Mouse (Mus musculus): ENCODE data around the gene Ddx17.

Gene Ddx17

DNA sequence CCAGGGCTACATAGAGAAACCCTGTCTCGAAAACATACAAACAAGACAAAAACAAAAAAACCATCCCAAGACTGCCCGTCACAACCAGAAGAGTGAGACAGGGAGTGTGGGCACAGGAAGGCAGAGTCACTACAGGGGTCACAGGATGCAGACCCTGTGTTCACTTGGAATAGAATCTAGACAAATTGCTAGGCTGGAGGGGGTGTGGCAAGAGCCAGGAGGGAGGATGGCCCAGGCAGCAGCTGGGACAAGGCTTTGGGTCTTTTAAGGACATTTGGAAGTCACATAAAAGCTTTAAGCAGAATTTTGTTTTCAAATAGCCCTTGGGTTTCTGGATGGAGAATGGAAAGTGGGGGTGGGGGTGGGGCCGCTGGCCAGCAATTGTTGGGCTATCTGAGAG, 28.0 kb downstream of the Ddx17 start:
- DNase-seq (ENCODE audit: low spot score in 2 of 2) = no peak

DNA sequence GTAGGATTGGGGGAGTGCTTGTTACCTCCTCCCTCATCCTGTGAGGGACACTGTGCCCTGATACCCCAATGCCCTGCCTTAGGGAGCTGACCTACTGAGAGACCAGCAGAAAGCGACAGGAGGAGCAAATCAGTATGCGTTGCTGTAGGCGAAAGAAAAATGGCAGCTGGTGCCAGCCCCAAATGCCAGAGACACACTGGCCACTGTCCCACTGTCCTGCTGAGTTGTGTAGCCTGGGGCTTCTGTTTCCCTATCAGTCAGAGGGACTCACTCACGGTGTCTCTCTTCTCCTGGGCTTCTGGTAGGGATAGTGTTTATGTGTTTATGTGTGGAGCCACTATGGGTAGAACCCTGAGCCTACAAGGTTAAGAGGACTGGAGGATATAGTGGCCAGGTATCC, 28.8 kb downstream of the Ddx17 start:
- no peak for DNase-seq (ENCODE audit: low spot score in 2 of 2)

DNA sequence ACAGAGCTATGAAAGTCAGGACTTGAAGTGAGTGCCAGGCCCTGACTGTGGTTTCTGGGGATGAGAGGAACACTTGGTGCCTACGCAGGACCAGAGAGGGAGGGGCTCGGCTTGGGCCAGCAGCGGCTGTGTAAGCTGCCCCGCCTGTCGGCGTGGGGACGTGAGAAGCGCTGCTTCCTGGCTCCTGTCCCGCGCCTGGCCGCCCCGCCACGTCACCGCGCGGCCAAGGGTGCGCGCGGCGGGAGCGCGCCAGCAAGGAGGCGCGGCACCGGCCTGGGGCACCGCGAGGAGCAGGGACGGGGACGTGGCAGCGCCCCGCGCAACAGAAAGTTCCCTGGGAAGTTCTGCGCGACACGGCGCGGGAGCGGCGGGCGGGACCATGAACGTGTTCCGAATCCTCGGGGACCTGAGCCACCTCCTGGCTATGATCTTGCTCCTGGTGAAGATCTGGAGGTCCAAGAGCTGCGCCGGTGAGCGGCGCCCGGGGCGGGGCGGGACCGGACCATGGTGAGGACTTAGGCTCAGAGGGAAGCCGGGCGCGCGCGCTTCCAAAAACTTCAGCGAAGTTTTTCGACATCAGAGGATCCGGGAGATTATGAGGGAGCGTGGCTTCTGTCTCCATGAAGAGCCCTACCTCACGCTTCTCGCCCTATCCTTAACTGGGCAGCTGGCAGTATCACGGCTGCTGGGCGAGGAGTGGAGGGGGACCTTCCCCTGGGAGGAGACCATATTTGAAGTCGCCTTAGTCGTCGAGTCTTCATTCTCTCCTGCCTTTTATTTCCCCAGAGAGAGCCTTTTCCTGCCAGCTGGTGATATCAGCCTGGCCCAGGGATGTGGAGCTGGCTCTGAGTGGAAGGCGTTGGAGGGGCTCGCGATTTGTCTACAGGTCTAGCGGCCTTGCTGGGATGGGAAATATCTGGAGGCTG, 30.1 kb downstream of the Ddx17 start, which contains the start of gene Kdelr3:
Kdelr3 (plus strand) TSS at position 241 of the 926 bp plus-strand sequence.
- DNase-seq (ENCODE audit: low spot score in 2 of 2) = no peak

DNA sequence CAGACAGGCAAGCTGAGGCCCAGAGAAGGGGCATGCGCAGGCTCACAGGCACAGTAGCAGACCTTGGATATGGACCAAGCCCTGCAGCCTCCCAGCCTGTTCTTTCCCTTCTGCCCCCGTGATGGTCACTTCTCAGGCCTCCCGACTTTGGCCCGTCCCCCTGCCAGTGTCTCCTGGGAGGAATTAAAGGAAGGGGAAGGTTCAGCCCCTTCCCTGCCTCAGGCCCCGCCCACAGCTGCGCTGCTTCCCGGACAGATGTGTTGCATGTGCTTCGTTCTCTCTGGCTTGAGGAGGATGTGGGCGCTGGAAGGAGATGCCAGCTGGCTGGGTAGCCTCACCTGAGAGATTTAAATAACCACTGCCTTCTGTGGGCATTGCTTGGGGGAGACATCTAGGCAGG, 32.6 kb downstream of the Ddx17 start:
- no peak for DNase-seq (ENCODE audit: low spot score in 2 of 2)

DNA sequence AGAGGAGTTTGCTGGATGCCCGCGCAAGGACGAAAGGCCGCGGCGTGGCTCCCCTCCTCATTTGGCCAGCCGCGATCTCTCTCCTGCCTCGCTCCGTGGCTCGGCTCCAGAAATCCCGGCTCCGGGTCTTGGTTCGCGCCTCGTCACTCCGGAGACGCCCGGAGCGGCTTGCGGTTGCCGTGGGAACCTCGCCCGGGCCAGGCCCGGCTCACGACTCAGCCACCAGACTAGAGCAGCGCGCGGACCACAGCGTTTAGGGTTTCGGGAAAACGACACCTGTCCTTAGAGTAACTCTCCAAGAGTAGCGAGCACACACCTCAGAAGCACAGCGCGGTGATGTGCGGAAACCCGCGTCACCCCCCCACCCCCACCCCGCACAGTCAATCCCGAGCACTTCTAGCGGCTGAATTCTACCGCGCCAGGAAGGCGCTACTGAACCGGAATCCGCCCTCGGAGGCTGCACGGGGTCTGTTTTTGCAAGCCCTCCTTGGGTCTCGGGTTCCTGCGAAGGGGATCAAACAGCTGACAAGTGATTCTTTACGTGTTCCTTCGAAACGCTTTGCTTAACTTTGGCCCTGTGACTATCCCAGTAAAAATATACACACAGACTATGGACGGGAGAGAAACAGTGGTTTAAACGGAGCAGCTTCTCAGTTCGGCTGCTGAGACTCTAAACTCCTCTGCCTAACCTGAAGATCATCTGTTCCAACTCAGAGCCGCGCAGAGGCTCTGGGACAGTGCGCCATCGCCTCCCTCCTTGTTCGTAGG, 34.8 kb downstream of the Ddx17 start:
- DNase-seq (ENCODE audit: low spot score in 2 of 2) = peak; percentile 73 to 90

DNA sequence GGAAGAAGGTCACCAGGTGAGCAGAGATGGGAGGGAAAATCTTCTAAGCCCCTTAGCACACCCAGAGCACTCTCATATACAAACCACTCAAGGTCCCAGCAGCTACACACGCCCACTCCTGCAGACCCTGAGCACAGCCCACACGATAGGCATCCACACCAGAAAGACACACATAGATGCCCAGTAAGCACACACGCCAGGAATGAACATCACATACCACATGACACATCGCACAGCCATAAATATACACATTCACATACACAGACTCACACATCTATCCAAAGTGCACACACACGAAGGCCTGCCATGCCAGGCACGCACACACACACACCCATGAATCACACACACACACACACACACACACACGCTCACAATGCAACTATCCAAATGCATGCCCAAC, 36.1 kb downstream of the Ddx17 start:
- no peak for DNase-seq (ENCODE audit: low spot score in 2 of 2)

DNA sequence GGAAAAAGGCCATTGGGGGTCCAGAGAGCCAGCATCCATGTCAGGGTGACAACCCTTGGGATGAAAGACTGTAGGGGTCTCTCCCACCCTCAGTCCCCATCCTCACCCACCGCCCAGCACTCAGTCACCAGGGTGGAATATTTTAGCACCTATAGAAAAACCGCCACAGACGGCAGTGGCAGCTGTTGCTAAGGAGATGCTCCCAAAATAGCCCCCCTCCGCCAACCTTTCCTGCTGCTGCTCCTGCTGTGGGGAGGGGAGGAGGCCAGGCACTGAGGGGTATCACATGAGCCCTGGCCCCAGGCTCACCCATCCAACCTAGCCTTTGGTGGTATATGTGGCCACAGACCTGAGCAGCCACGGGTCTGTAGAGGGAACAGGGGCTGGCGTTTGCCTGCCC, 36.5 kb downstream of the Ddx17 start:
- no peak for DNase-seq (ENCODE audit: low spot score in 2 of 2)

DNA sequence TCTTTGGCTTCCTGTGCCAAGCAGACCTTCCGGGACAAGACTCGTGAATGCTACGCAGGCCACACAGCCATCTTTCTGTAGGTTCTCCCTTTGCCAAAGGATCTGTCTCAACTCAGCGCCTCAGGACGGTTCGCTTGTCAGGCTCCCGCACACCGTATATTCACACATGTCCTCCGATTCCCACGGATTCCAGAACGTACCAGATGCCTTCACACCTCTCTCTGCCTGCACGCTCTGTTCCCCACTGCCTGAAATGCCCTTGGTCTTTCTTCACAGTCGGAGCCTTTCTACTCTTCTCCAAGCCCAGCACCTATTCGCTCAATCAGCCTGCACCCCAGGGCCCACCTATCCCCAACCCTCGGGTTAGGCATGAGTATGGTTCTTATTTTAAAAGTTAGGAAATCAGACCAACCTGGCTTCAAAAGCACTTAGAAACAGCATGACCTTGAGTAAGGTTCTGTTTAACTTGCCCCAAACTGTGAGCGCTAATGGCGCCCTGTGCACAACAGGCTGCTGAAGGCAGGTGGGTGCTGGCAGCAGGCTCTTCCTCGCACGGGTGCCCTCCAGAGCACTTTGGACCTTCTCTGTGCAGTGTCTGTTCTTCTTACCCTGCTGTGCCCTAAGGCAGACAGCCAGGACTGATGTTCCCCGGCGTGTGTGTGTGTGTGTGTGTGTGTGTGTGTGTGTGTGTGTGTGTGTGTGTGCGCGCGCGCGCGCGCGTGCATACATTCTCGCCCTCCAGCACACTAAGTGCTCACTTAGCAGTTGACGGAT, 39.3 kb downstream of the Ddx17 start:
- DNase-seq (ENCODE audit: low spot score in 2 of 2) = no peak

DNA sequence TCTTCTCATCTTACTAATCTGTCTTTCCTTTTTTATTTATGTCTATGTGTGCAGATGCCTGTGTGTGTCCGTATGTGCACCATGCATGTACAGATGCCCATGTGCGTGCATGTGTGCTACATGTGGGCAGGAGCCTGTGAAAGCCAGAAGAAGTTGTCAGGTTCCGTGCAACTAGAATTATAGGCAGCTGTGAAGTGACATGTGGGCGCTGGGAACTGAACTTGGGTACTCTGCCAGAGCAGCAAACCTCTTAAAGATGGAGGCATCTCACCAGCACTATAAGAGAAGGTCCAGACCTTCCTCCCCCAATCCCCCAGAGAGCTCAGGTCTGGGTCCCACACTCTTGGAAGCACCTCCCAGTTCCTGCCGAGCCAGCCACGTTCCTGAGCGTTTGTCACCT, 40.1 kb downstream of the Ddx17 start:
- no peak for DNase-seq (ENCODE audit: low spot score in 2 of 2)

DNA sequence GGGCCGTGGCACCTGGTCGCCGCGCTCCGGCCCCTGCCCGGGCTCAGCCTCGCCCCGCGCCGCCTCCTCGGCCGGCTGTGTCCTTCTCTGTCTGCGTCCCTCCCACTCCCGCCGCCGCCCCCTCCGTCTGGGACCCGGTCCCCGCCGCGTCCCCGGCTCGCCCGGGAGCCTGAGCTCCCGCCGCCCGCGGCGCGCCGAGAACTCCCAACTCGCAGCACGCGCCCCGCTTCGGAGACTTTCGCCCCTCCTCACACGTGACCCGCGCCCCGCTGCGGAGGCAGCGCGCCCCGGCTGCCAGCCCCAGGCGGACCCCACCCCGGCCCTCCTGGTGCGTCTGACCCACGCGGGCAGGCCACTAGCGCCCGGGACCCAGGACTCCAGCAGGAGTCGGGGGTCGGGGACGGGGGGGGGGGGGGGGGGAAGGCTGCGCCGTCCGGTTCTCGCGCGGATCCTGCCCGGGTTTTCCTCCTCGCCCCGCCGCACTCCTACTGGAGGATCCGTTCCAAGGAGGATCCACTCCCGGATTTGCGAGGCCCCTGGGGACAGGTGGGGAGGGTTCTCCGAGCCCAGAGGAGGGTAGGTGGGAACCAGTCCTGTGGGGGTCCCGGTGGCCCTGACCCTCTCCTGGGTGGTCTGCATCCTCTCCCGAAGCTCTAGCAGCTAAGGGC, 40.8 kb downstream of the Ddx17 start:
- peak in 1 of 2 experiments; percentile 76 for DNase-seq (ENCODE audit: low spot score in 2 of 2)

DNA sequence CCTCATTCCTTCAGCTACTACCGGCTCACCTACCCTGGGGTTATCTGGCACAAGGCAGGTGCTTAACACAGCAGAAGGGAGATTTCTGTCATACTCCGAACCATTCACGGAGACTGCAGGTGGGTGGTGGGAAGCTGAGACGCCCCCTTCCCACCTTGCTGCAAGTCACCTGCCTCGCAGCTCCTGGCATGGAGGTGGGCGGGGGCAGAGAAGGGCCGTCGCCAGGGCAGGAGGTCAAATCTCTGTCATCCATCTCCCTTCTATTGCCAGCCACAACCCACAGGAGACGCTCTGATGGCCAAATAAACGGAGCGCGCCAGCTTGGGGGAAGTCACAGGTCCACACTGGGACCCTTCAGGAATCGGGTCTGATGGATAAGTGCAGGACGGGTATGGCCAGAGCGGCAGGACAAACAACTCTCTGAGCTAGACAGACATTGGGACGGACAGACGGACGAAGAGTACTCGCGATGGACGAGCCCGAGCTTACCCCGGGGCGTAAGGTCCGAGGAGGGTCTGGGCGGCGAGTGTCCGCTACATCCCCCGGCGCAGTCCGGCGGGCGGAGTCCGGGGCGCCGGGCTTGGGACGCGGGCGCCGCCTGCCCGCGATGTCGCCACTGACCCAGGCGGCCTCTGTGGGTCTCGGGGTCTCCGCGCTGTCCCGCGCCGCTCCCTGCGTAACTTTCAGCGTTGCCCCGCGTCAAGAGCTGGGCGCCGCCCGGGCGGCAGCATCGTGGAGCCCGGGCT, 41.7 kb downstream of the Ddx17 start, which contains the start of gene Kcnj4:
Kcnj4 (minus strand) TSS at position 535 of the 746 bp plus-strand sequence.
- no peak for DNase-seq (ENCODE audit: low spot score in 2 of 2)

DNA sequence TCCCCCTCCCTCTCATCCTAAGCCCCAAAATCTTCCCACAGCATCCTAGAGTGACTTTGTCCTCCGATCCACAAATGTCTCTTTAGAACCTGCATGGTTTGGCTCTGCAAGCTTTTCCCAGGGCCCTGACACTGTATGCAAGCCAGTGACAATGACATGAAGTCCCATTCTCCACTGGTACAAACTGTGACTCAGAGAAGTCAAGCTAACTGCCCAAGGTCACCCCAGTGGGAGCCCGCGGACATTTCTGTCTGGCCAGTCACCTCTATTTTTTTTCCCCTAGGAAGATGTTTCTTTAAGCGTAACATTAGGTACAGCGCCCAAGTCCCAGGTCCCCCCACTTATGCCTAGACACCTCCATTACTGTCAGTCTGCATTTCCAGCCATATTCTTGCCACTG, 43.1 kb downstream of the Ddx17 start:
- DNase-seq (ENCODE audit: low spot score in 2 of 2) = no peak

DNA sequence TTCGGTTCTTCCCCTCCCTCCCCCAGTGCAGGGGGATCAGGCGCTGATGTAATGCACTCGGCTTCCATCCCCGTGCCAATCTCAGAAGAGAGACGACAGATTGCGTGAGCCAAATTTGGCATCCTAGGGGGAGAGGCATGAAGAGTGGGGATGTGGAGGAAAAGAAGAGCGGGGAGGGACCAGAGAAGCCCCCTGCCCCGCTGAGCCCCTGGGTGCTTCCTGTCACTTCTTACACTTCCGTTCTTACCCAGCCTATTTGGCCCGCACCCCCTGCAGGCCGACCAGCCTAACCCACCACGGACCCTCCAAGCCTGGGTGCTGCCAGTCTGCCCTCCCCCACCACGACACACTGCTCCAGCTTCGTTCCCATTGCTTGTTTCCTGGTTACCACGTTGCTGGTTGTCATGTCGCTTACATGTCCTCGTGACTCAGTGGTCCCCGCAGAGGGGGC, 43.6 kb downstream of the Ddx17 start:
- DNase-seq (ENCODE audit: low spot score in 2 of 2) = peak; percentile 60 to 66

DNA sequence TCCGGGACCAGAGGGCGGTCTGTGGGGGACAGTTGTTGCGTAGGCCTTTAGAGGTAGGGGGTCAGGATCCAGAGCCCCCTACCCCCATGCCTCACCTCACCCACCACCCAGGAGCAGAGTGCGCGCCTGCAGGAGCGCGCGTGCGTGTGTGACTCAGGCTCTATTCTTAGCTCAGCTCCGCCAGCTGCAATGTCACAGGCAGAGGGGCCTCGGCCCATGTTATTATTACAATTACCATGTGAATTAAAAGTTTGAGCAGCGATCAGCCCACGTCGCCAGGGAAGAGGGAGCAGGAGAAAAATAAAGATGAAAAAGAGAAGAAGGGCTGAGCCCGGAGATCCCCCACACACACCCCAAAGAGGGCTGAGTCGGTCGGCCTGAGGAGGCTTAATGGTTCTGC, 46.4 kb downstream of the Ddx17 start:
- DNase-seq (ENCODE audit: low spot score in 2 of 2) = no peak

DNA sequence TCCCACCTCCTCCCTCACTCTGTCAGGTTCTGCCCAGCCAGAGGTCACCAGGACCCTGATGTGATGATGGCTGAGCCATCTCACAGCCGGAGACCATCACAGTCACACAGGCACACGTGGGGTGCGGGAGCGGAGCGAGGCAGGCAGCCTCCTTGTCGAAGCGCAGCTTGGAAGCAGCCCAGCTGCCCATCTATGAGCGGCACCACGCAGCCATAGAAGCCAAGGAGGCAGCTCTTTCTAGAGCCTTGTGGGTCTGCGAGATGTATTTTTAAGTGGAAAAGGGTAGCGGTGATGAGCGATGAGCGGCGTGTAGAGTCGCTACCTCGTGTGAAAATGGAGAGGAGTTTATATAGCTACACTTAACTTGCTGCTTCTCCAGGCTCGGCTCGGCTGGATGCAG, 53.0 kb downstream of the Ddx17 start:
- DNase-seq (ENCODE audit: low spot score in 2 of 2) = no peak

DNA sequence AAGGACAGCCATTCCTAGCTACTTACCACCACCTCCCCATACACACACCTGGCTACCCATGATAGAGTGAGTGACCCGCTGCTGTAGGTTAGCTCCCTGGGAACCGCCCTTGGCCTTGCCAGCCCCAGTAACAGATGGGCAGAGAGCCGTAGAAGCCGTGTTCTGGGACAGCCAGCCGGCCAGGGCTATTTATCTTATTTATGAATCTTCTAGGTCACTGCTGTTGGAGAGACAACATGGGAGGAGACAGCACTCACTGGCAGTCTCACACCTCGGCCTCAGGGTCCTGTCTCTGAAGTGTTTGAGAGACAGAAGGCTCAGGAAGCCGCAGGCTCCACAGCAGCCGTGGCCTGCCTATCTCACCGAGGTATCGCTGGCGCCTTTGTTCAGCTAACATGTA, 57.1 kb downstream of the Ddx17 start:
- no peak for DNase-seq (ENCODE audit: low spot score in 2 of 2)

DNA sequence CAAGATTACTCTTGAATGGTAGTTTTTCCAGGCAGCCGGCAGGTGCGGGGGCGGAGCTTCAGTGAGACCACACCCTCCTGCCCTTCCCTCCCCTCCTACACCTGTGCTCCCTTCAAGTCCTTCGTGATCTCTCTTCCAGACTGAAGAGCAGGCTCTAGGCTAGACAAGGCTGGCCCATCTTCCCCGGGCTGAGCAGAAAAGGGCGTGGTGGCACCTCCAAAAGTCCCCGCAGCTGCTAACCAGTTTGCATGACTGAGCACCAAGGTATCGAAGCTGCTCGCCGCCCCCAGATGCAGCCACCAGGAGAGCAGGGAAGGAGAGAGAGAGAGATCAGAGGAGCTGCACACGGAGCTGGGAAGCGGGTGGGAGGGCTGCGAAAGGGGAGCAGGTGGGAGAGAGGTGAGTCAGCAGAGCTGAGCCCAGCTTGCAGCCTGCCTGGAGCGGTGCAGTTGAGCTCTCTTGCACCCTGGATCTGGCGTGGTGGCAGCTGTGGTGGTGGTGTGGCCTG, 65.3 kb downstream of the Ddx17 start:
- no peak for DNase-seq (ENCODE audit: low spot score in 2 of 2)

All from frontal cortex, postnatal 10 days (tissue).